Mouse (Mus musculus) stomach, embryonic 15.5 days (tissue): ENCODE measurements around the gene Prl2b1. TPM values are rescaled to one million over a fixed set of nuclear protein-coding genes. Genes with fewer than 3 reads are reported as not detected.
A peak's percentile ranks its signal among the peaks of the same experiment; 100 is the strongest.

ENCODE experiments used
- ATAC-seq: fragments of 200-750 bp; cut with Nextera tagmentation; 2 replicates; pipeline ENCODE4 v1.8.0; 2017; ENCODE audit warnings: low read depth, moderate number of reproducible peaks, moderate TSS enrichment; ENCODE audit not compliant: insufficient read depth, low FRiP score
- H3K27ac ChIP-seq: fragments of 300-500 bp; sonication (generic); 2 replicates; pipeline ENCODE4 v1.5.1; 2015; ENCODE audit warnings: mild to moderate bottlenecking, inconsistent platforms
- H3K27me3 ChIP-seq: fragments of 300-500 bp; sonication (generic); replicated peaks from 2 replicates; pipeline ENCODE4 v1.6.1; 2015; ENCODE audit warnings: inconsistent platforms
- H3K36me3 ChIP-seq: fragments of 300-500 bp; sonication (generic); 2 replicates; pipeline ENCODE4 v1.6.1; 2015; ENCODE audit warnings: inconsistent platforms
- H3K4me1 ChIP-seq: fragments of 300-500 bp; sonication (generic); 2 replicates; pipeline ENCODE4 v1.6.1; 2015; ENCODE audit warnings: inconsistent platforms
- H3K4me2 ChIP-seq: fragments of 300-500 bp; sonication (generic); 2 replicates; pipeline ENCODE4 v1.6.1; 2015; ENCODE audit warnings: mild to moderate bottlenecking, inconsistent platforms
- H3K4me3 ChIP-seq: fragments of 300-500 bp; sonication (generic); replicated peaks from 2 replicates; pipeline ENCODE4 v1.5.1; 2015; ENCODE audit warnings: inconsistent platforms
- H3K9ac ChIP-seq: fragments of 300-500 bp; sonication (generic); 2 replicates; pipeline ENCODE4 v1.6.1; 2015; ENCODE audit warnings: inconsistent platforms
- H3K9me3 ChIP-seq: fragments of 300-500 bp; sonication (generic); 2 replicates; pipeline ENCODE4 v1.6.1; 2016; ENCODE audit warnings: inconsistent platforms
- WGBS: fragments of 180-500 bp; shearing (Covaris S2); methylation state at CpG from one replicate; pipeline ENCODE4 v1.1.7; 2015; 5-methylcytosine and 5-hydroxymethylcytosine counted together
- polyA plus RNA-seq: library from polyadenylated mRNA; unstranded; fragments of >200 nt; fragmentation: Nextera tagmentation; extraction: Ambion mirVana; gene quantifications from 2 replicates; pipeline ENCODE4 v1.2.1, GENCODE M21; 2015

Gene Prl2b1
- not detected in 2 replicates for polyA plus RNA-seq

- Histone ChIP-seq H3K4me1 (no peaks in the 10 kb centered on the region), H3K36me3 (no peaks in the 10 kb centered on the region), H3K27ac (no peak within 1 kb of the TSS), H3K9me3 (no peaks in the 10 kb centered on the region), H3K9ac (no peak within 1 kb of the TSS), H3K27me3 (no peaks in the 10 kb centered on the region), H3K4me2 (no peak within 1 kb of the TSS), H3K4me3 (no peak within 1 kb of the TSS)
- ATAC-seq, result no peak
- 71% methylated on average over 6 of the region's 6 CpGs for WGBS
These were observed at the start of gene Prl2b1 for GRCm38 (mm10) chr13:27390746-27391145. Prl2b1 (minus strand) TSS chr13:27390846.

- Histone ChIP-seq H3K9me3 (no peaks in the 10 kb centered on the region), H3K27me3 (no peaks in the 10 kb centered on the region), H3K4me1 (no peaks in the 10 kb centered on the region), H3K4me2 (no peak within 1 kb of the TSS), H3K4me3 (no peak within 1 kb of the TSS), H3K27ac (no peak within 1 kb of the TSS), H3K36me3 (no peaks in the 10 kb centered on the region), H3K9ac (no peak within 1 kb of the TSS)
- no peak for ATAC-seq
- 84% methylated on average over 3 of the region's 3 CpGs for WGBS
These were observed 47.9 kb upstream of the Prl2b1 start, which contains the start of gene Prl8a6 for GRCm38 (mm10) chr13:27438588-27438987. Prl8a6 (minus strand) TSS chr13:27438688.

GRCm38 (mm10) chr13:27433159-27433558 lies 42.5 kb upstream of the Prl2b1 start:
- no peaks in the 10 kb centered on the region for H3K9me3 ChIP-seq
- 81% methylated on average over 1 of the region's 1 CpGs for WGBS
- H3K4me1 ChIP-seq, result no peaks in the 10 kb centered on the region
- H3K27ac ChIP-seq, result no peak overlapping the region
- H3K4me2 ChIP-seq, result no peak overlapping the region
- H3K4me3 ChIP-seq, result no peak overlapping the region
- H3K36me3 ChIP-seq, result no peaks in the 10 kb centered on the region
- no peak overlapping the region for H3K9ac ChIP-seq
- no peak for ATAC-seq
- no peaks in the 10 kb centered on the region for H3K27me3 ChIP-seq

- no peaks in the 10 kb centered on the region for H3K27me3 ChIP-seq
- ATAC-seq, result no peak
These were observed 23.0 kb upstream of the Prl2b1 start for GRCm38 (mm10) chr13:27413640-27414039.

GRCm38 (mm10) chr13:27399061-27399724 lies 8.5 kb upstream of the Prl2b1 start:
- H3K4me3 ChIP-seq, result no peak overlapping the region
- H3K9me3 ChIP-seq, result no peaks in the 10 kb centered on the region
- H3K4me2 ChIP-seq, result no peak overlapping the region
- no peaks in the 10 kb centered on the region for H3K27me3 ChIP-seq
- no peak for ATAC-seq
- no peak overlapping the region for H3K27ac ChIP-seq
- no peak overlapping the region for H3K9ac ChIP-seq
- 94% methylated on average over 7 of the region's 7 CpGs for WGBS
- H3K4me1 ChIP-seq, result no peaks in the 10 kb centered on the region
- H3K36me3 ChIP-seq, result no peaks in the 10 kb centered on the region

More at GRCm38 (mm10) chr13:27413640-27414039, 23.0 kb upstream of the Prl2b1 start:
- H3K4me3 ChIP-seq, result no peak overlapping the region
- H3K4me1 ChIP-seq, result no peaks in the 10 kb centered on the region
- H3K9ac ChIP-seq, result no peak overlapping the region
- no peaks in the 10 kb centered on the region for H3K36me3 ChIP-seq
- H3K9me3 ChIP-seq, result no peaks in the 10 kb centered on the region
- H3K4me2 ChIP-seq, result no peak overlapping the region
- H3K27ac ChIP-seq, result no peak overlapping the region

- no peaks in the 10 kb centered on the region for H3K4me1 ChIP-seq
- H3K9ac ChIP-seq, result no peak within 1 kb of the TSS
- no peak for ATAC-seq
- WGBS, result 69% methylated on average over 2 of the region's 2 CpGs
- H3K9me3 ChIP-seq, result no peaks in the 10 kb centered on the region
- no peaks in the 10 kb centered on the region for H3K27me3 ChIP-seq
- H3K4me2 ChIP-seq, result no peak within 1 kb of the TSS
- no peak within 1 kb of the TSS for H3K27ac ChIP-seq
- H3K4me3 ChIP-seq, result no peak within 1 kb of the TSS
- no peaks in the 10 kb centered on the region for H3K36me3 ChIP-seq
These were observed 45.3 kb downstream of the Prl2b1 start, which contains the start of gene Prl8a2 for GRCm38 (mm10) chr13:27345373-27345772. Prl8a2 (plus strand) TSS chr13:27345673.

- Histone ChIP-seq H3K4me2 (no peak overlapping the region), H3K36me3 (no peaks in the 10 kb centered on the region), H3K9me3 (no peaks in the 10 kb centered on the region), H3K9ac (no peak overlapping the region), H3K27ac (no peak overlapping the region), H3K4me3 (no peak overlapping the region), H3K27me3 (no peaks in the 10 kb centered on the region), H3K4me1 (no peaks in the 10 kb centered on the region)
- WGBS, result 36% methylated on average over 3 of the region's 3 CpGs
- ATAC-seq, result peak; percentile 60; the same call in 1 of the 2 replicates
These were observed 47.8 kb downstream of the Prl2b1 start for GRCm38 (mm10) chr13:27342733-27343275.

GRCm38 (mm10) chr13:27334989-27335388 lies 55.7 kb downstream of the Prl2b1 start:
- Histone ChIP-seq H3K27me3 (no peaks in the 10 kb centered on the region), H3K9ac (no peak overlapping the region), H3K4me3 (no peak overlapping the region), H3K27ac (no peak overlapping the region), H3K4me1 (no peaks in the 10 kb centered on the region), H3K36me3 (no peaks in the 10 kb centered on the region), H3K9me3 (no peaks in the 10 kb centered on the region), H3K4me2 (no peak overlapping the region)
- WGBS, result 95% methylated on average over 1 of the region's 1 CpGs
- ATAC-seq, result no peak

Other genes starting within 250 kb of the Prl2b1 start
- not detected in 2 replicates for gene Prl3d3, start 234.1 kb downstream of the Prl2b1 start, polyA plus RNA-seq
- not detected in 2 replicates for gene Prl3c1, start 194.2 kb downstream of the Prl2b1 start, polyA plus RNA-seq
- not detected in 2 replicates for gene Prl3b1, start 149.0 kb downstream of the Prl2b1 start, polyA plus RNA-seq
- gene Prl3a1, start 131.4 kb downstream of the Prl2b1 start, polyA plus RNA-seq, result not detected in 2 replicates
- not detected in 2 replicates for gene Prl6a1, start 78.2 kb downstream of the Prl2b1 start, polyA plus RNA-seq
- gene Prl8a2, start 45.2 kb downstream of the Prl2b1 start, polyA plus RNA-seq, result not detected in 2 replicates
- gene Prl8a6, start 47.8 kb upstream of the Prl2b1 start, polyA plus RNA-seq, result not detected in 2 replicates
- gene Prl8a8, start 122.4 kb upstream of the Prl2b1 start, polyA plus RNA-seq, result not detected in 2 replicates
- not detected in 2 replicates for gene Prl8a9, start 173.8 kb upstream of the Prl2b1 start, polyA plus RNA-seq
- gene Prl8a1, start 191.3 kb upstream of the Prl2b1 start, polyA plus RNA-seq, result not detected in 2 replicates
- gene Prl7b1, start 219.7 kb upstream of the Prl2b1 start, polyA plus RNA-seq, result not detected in 2 replicates